Mouse (Mus musculus) erythroblast, embryonic 14.5 days (primary cell): Measurements from ENCODE around the gene Kdm4b. TPM values are rescaled to one million over a fixed set of nuclear protein-coding genes. Genes with fewer than 3 reads are reported as not detected.

Source experiments
- H3K27me3 ChIP-seq: 2 replicates; pipeline ENCODE4 v1.6.1; 2012; ENCODE audit warnings: inconsistent platforms; ENCODE audit not compliant: control insufficient read depth
- H3K36me3 ChIP-seq: 2 replicates; pipeline ENCODE4 v1.6.1; 2012; ENCODE audit warnings: mild to moderate bottlenecking, inconsistent platforms; ENCODE audit not compliant: control insufficient read depth
- H3K4me1 ChIP-seq: 2 replicates; pipeline ENCODE4 v1.6.1; 2012; ENCODE audit warnings: inconsistent platforms; ENCODE audit not compliant: control insufficient read depth
- H3K4me3 ChIP-seq: replicated peaks from 2 replicates; pipeline ENCODE3; 2012; ENCODE audit warnings: moderate library complexity, mild to moderate bottlenecking, inconsistent platforms
- H3K9me3 ChIP-seq: 2 replicates; pipeline ENCODE4 v1.6.1; 2012; ENCODE audit warnings: low read length, inconsistent platforms, mixed read lengths; ENCODE audit not compliant: control insufficient read depth
- GATA1 ChIP-seq: IDR thresholded peaks from 2 replicates; pipeline ENCODE4 v1.6.1; 2012; ENCODE audit warnings: low read length, inconsistent platforms, mixed read lengths
- TAL1 ChIP-seq: IDR thresholded peaks from 3 replicates; pipeline ENCODE4 v1.6.1; 2012; ENCODE audit warnings: low read length, inconsistent platforms, mixed read lengths
- polyA plus RNA-seq: library from polyadenylated mRNA; stranded (reverse); fragments of >175 nt; gene quantifications from 2 replicates; pipeline ENCODE4 v1.2.3, GENCODE M21; 2012

Gene Kdm4b
- polyA plus RNA-seq, 1 experiment = 1.1 TPM

DNA sequence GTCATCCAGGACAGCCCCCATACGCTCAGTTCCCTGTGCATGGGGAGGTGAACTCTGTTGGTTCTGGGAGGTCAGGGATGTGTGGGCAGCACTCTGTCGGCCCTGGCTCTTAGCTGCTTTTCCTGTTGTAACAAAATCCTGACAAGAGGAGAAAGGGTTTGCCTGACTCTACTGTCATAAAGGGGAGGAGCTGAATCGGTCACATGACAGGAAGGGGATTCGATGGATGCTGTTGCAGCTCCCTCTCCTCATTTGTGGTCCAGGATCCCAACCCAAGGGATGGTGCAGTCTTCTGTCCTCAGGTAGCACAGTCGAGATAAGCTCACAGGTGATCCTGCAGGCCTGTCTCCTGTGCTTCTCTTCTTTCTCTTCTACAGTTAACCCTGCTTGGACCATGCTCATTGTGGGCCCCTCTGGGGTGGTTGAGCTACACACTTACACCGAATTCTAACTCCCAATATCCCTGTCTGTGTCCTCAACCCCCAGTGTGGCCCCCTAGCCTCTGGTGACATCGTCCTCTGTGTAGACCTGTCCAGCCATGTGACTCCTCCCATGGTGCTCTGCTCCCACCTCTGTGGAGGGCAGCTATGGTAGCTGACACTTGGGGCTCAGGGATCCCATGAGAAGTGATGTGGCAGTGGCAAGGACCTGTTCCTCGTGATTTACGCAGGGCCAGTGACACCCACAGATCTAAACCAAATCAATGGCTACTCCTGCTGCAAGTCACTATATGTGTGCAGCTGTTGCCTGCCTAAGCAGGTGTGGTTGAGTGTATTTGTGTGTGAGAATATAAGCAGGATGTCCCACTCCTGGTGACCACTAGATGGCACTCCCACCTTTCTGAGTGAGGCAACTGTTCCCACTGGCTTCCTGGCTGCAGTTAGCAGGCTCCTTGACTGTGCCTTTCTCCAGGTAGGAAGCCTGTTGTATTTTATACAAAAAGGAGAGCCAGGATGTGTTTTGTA is 31.3 kb downstream of the Kdm4b start:
- no peak overlapping the region for H3K4me3 ChIP-seq
- H3K9me3 ChIP-seq = no peaks in the 10 kb centered on the region
- no peaks in the 10 kb centered on the region for H3K27me3 ChIP-seq
- H3K36me3 ChIP-seq = peaks cover 72% of the 10 kb centered on the region
- TF ChIP-seq TAL1 (no peak), GATA1 (no peak)
- peaks cover 2% of the 10 kb centered on the region; the same call in 1 of the 2 replicates for H3K4me1 ChIP-seq

DNA sequence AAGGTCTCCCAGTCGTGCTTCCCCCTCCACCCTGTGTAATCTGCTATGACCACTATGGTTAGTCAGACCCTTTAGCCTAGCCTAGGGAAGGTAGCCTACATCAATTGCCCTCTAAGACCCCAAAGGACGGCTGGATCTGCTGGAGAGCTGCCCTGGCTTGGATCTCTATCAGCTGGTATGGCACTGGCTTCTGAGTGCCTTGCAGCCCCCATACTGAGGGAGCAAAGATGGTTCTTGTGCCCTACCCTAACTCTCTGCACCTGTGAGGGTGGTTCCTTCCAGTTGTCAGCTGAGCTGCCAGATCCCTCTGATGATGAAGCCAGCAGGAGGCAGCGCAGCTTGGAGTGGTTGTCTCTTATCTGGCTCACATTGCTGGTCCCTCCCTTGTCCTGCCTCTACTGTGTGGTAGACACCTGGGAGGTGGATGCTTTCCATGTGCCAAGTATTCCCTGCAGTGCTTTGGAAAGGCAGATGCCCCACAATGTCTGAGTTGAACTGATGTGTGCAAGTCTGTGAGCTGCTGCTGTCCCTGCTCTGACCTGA is 33.4 kb downstream of the Kdm4b start:
- no peak overlapping the region for H3K4me3 ChIP-seq

GRCm38 (mm10) chr17:56359864-56360263 is 34.0 kb downstream of the Kdm4b start:
- Histone ChIP-seq H3K4me3 (no peak overlapping the region), H3K9me3 (no peaks in the 10 kb centered on the region), H3K36me3 (peaks cover 57% of the 10 kb centered on the region), H3K27me3 (no peaks in the 10 kb centered on the region), H3K4me1 (peaks cover 2% of the 10 kb centered on the region; the same call in 1 of the 2 replicates)
- TF ChIP-seq GATA1 (no peak), TAL1 (no peak)

More for the DNA sequence above, 33.4 kb downstream of the Kdm4b start:
- Histone ChIP-seq H3K27me3 (no peaks in the 10 kb centered on the region), H3K36me3 (peaks cover 62% of the 10 kb centered on the region), H3K9me3 (no peaks in the 10 kb centered on the region), H3K4me1 (peaks cover 2% of the 10 kb centered on the region; the same call in 1 of the 2 replicates)
- TF ChIP-seq GATA1 (no peak), TAL1 (no peak)

GRCm38 (mm10) chr17:56360451-56360850 is 34.6 kb downstream of the Kdm4b start:
- Histone ChIP-seq H3K36me3 (peaks cover 54% of the 10 kb centered on the region), H3K4me3 (no peak overlapping the region), H3K9me3 (no peaks in the 10 kb centered on the region), H3K27me3 (no peaks in the 10 kb centered on the region), H3K4me1 (peaks cover 2% of the 10 kb centered on the region; the same call in 1 of the 2 replicates)
- TF ChIP-seq GATA1 (no peak), TAL1 (no peak)

- H3K4me3 ChIP-seq = no peak overlapping the region
Observed at GRCm38 (mm10) chr17:56361542-56361941, 35.7 kb downstream of the Kdm4b start.

DNA sequence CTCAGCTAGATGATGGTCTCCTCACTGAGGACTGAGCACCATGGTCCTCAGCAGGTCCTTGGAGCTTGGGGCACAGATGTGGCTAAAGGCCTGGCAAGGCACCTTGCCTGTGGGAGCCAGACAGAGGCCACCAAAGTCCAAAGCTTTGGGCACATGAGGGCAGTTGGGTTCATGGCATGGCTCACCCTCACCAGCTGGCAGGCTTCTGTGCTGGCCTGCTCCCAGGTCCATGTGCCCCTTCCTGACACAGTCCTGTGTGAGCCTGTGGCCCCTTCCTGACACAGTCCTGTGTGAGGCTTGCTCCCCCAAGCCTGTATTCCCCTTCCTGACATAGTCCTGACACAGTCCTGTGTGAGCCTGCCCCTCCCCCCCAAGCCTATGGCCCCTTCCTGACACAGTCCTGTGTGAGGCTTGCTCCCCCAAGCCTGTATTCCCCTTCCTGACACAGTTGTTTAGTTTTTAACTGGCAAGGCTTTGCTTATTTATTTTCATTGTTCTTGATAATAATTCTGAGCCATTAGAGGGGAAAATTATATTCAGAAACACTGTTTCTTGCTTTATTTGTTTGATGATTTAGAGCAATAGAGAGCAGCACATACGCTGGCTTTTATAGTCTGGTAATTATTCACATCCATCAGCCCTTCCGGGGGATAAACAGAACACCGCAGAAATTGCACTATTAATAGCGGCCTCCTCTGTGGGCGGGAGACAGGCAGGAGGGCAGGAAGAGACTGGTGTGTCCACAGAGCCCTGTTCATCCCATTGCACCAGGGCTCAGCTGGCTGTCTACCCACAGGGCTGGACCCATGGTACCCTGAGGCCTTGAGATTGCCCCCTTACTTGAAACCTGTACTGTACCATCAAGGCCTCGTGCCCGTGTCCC is 40.2 kb downstream of the Kdm4b start:
- Histone ChIP-seq H3K4me1 (no peaks in the 10 kb centered on the region; the same call in 1 of the 2 replicates), H3K4me3 (no peak overlapping the region), H3K27me3 (no peaks in the 10 kb centered on the region), H3K9me3 (no peaks in the 10 kb centered on the region), H3K36me3 (peaks cover 31% of the 10 kb centered on the region)
- no peak for TF ChIP-seq TAL1
- TF ChIP-seq GATA1 = no peak

More at GRCm38 (mm10) chr17:56361542-56361941, 35.7 kb downstream of the Kdm4b start:
- Histone ChIP-seq H3K4me1 (peaks cover 2% of the 10 kb centered on the region; the same call in 1 of the 2 replicates), H3K27me3 (no peaks in the 10 kb centered on the region), H3K36me3 (peaks cover 43% of the 10 kb centered on the region), H3K9me3 (no peaks in the 10 kb centered on the region)
- TF ChIP-seq TAL1 (no peak), GATA1 (no peak)

- Histone ChIP-seq H3K9me3 (no peaks in the 10 kb centered on the region), H3K4me1 (no peaks in the 10 kb centered on the region; the same call in 1 of the 2 replicates), H3K36me3 (peaks cover 31% of the 10 kb centered on the region), H3K27me3 (no peaks in the 10 kb centered on the region), H3K4me3 (no peak overlapping the region)
- TF ChIP-seq TAL1 = no peak
- no peak for TF ChIP-seq GATA1
Observed at GRCm38 (mm10) chr17:56368291-56368790, 42.5 kb downstream of the Kdm4b start.

DNA sequence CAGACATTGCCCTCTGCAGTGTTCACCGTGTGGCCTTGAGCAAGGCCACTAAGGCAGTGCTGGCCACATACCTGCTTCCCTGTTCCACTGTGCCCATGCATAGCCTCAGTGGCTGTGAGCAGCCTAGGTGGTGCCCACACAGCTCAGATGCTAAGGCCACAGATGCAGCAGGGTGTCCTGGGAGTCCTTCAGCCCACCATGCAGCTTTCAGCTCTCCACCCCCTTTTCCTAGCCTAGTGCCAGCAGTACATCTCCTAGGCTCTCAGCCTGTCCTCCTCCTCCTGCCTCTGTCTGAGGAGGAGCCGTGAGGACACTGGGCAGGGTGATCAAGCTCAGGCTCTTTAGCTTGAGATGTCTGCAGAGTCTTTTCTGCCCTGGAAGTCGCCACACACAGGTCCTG is 44.2 kb downstream of the Kdm4b start:
- H3K36me3 ChIP-seq = peaks cover 31% of the 10 kb centered on the region
- H3K4me1 ChIP-seq = no peaks in the 10 kb centered on the region; the same call in 1 of the 2 replicates
- TF ChIP-seq GATA1 = no peak
- no peak for TF ChIP-seq TAL1
- H3K27me3 ChIP-seq = no peaks in the 10 kb centered on the region
- no peaks in the 10 kb centered on the region for H3K9me3 ChIP-seq
- no peak overlapping the region for H3K4me3 ChIP-seq
